Mouse (Mus musculus): ENCODE measurements around the gene Slc22a22. TPM values are rescaled to one million over a fixed set of nuclear protein-coding genes. Genes with fewer than 3 reads are reported as not detected.

Gene Slc22a22
- polyA plus RNA-seq, 1 experiment from 2014 or later: not detected

DNA sequence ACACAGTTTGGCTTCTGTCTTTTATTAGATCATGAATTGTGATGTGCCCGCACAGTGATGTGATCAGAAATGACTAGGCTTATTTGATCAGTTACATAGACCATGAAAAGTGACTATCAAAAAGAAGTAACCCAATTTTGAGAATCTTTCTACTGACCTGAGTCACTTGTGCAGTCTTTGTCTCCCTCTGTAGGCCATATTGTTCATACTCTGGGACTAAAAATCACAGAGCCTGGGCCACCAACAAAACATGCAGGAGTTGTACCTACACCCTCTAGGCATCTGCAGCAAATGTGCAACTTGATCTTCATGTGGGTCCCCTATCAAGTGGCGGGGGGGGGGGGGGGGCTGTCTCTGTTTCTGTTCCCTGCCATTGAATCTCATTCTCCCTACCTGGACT, 68.9 kb downstream of the Slc22a22 start:
- H3K4me1 ChIP-seq (ENCODE audit: control insufficient read depth, low read depth, low read length): no peaks in the 10 kb centered on the region
- H3K4me2 ChIP-seq (ENCODE audit: low read depth, low read length): no peak overlapping the region
- H3K9me3 ChIP-seq (replicated peaks; ENCODE audit: control insufficient read depth, low read length): no peaks in the 10 kb centered on the region
- H3K27ac ChIP-seq (ENCODE audit: low read length): no peak overlapping the region
- WGBS (ENCODE audit: insufficient replicate concordance): 41% methylated on average over 2 of the region's 2 CpGs
- no peak overlapping the region for H3K4me3 ChIP-seq (ENCODE audit: low read depth, low read length)
- H3K9ac ChIP-seq (ENCODE audit: low read depth, low read length): no peak overlapping the region
- no peaks in the 10 kb centered on the region for H3K27me3 ChIP-seq (ENCODE audit: control insufficient read depth, insufficient read depth, low read depth, low read length)
- no peak for ATAC-seq (ENCODE audit: low read depth)
- H3K36me3 ChIP-seq (ENCODE audit: control insufficient read depth, insufficient read depth): no peaks in the 10 kb centered on the region

GRCm38 (mm10) chr15:57398439-57399148, 78.8 kb downstream of the Slc22a22 start:
- WGBS (ENCODE audit: insufficient replicate concordance): 47% methylated on average over 3 of the region's 3 CpGs
- no peak overlapping the region for H3K4me3 ChIP-seq (ENCODE audit: low read depth, low read length)
- no peaks in the 10 kb centered on the region for H3K36me3 ChIP-seq (ENCODE audit: control insufficient read depth, insufficient read depth)
- no peak for ATAC-seq (ENCODE audit: low read depth)
- no peak overlapping the region for H3K9ac ChIP-seq (ENCODE audit: low read depth, low read length)
- no peak overlapping the region for H3K27ac ChIP-seq (ENCODE audit: low read length)
- H3K27me3 ChIP-seq (ENCODE audit: control insufficient read depth, insufficient read depth, low read depth, low read length): no peaks in the 10 kb centered on the region
- no peaks in the 10 kb centered on the region for H3K9me3 ChIP-seq (replicated peaks; ENCODE audit: control insufficient read depth, low read length)
- no peaks in the 10 kb centered on the region for H3K4me1 ChIP-seq (ENCODE audit: control insufficient read depth, low read depth, low read length)
- H3K4me2 ChIP-seq (ENCODE audit: low read depth, low read length): no peak overlapping the region

DNA sequence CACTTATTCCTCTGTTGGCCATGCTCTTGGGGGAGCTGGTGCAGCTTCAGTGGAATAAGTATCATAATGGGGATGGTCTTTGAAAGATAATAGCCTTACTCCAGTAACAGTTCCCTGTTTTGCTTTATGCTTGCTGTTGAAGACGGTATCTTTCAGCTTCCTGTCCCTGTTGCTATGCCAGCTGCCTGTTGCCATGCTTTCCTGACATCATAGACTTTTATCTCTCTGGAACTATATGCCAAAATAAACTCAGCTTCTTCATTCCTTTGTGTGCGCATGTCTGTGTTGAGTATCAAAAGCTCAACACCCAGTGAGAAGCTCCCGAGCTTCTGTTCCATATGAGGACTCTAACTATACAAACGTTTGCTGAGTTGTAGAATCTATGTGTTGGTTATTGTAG, 83.4 kb downstream of the Slc22a22 start:
- 59% methylated on average over 4 of the region's 4 CpGs for WGBS (ENCODE audit: insufficient replicate concordance)
- no peak for ATAC-seq (ENCODE audit: low read depth)
- H3K27ac ChIP-seq (ENCODE audit: low read length): no peak overlapping the region
- no peaks in the 10 kb centered on the region for H3K27me3 ChIP-seq (ENCODE audit: control insufficient read depth, insufficient read depth, low read depth, low read length)
- no peak overlapping the region for H3K4me2 ChIP-seq (ENCODE audit: low read depth, low read length)
- H3K4me3 ChIP-seq (ENCODE audit: low read depth, low read length): no peak overlapping the region
- H3K4me1 ChIP-seq (ENCODE audit: control insufficient read depth, low read depth, low read length): no peaks in the 10 kb centered on the region
- no peaks in the 10 kb centered on the region for H3K36me3 ChIP-seq (ENCODE audit: control insufficient read depth, insufficient read depth)
- no peak overlapping the region for H3K9ac ChIP-seq (ENCODE audit: low read depth, low read length)
- no peaks in the 10 kb centered on the region for H3K9me3 ChIP-seq (replicated peaks; ENCODE audit: control insufficient read depth, low read length)

DNA sequence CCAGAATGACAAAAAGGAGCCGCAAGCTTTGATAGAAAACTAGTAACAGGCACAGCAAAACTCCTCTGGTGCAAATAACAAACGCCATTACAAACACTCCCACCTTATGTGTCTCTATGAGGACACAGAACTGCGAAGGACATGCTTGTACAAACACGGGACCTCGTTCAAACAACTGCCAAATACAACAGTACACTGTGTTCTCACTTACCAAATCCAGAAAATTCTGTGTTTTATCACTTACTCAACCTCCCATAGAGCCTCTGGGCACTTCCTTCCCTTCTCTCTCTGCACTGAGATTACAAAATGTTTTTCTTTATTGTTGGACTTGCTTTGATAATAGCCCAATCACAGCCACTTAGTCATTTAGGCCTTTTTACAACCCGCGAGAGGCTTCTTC, 97.0 kb downstream of the Slc22a22 start:
- H3K4me3 ChIP-seq (ENCODE audit: low read depth, low read length): no peak overlapping the region
- H3K9ac ChIP-seq (ENCODE audit: low read depth, low read length): no peak overlapping the region
- no peaks in the 10 kb centered on the region for H3K9me3 ChIP-seq (replicated peaks; ENCODE audit: control insufficient read depth, low read length)
- no peak overlapping the region for H3K27ac ChIP-seq (ENCODE audit: low read length)
- no peaks in the 10 kb centered on the region for H3K36me3 ChIP-seq (ENCODE audit: control insufficient read depth, insufficient read depth)
- H3K27me3 ChIP-seq (ENCODE audit: control insufficient read depth, insufficient read depth, low read depth, low read length): no peaks in the 10 kb centered on the region
- H3K4me2 ChIP-seq (ENCODE audit: low read depth, low read length): no peak overlapping the region
- WGBS (ENCODE audit: insufficient replicate concordance): 57% methylated on average over 7 of the region's 7 CpGs
- no peak for ATAC-seq (ENCODE audit: low read depth)
- no peaks in the 10 kb centered on the region for H3K4me1 ChIP-seq (ENCODE audit: control insufficient read depth, low read depth, low read length)

DNA sequence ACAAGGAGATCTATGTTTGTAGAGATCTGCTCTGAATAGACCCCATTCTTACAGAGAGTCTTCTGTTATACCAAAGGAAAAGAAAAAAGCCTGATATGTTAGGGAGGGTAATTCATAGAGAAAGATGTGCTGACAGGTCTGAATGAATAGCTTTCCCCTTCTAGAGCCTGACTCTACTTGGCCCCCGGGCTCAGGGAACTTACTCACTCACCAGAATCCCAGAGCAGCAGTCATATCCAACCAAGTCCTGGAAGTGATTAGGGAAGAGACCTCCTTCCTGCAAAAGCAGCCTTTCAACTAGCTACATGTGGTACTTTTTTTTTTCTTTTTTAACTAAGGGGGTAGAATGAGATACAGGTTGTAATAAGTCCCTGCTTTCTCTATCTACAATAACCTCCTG, 111.0 kb downstream of the Slc22a22 start:
- Histone ChIP-seq H3K27ac (ENCODE audit: low read length) (no peak overlapping the region), H3K36me3 (ENCODE audit: control insufficient read depth, insufficient read depth) (no peaks in the 10 kb centered on the region), H3K9me3 (replicated peaks; ENCODE audit: control insufficient read depth, low read length) (no peaks in the 10 kb centered on the region), H3K9ac (ENCODE audit: low read depth, low read length) (no peak overlapping the region), H3K4me2 (ENCODE audit: low read depth, low read length) (no peak overlapping the region), H3K4me3 (ENCODE audit: low read depth, low read length) (no peak overlapping the region), H3K27me3 (ENCODE audit: control insufficient read depth, insufficient read depth, low read depth, low read length) (no peaks in the 10 kb centered on the region), H3K4me1 (ENCODE audit: control insufficient read depth, low read depth, low read length) (no peaks in the 10 kb centered on the region)
- no peak for ATAC-seq (ENCODE audit: low read depth)
- 52% methylated on average over 1 of the region's 1 CpGs for WGBS (ENCODE audit: insufficient replicate concordance)

DNA sequence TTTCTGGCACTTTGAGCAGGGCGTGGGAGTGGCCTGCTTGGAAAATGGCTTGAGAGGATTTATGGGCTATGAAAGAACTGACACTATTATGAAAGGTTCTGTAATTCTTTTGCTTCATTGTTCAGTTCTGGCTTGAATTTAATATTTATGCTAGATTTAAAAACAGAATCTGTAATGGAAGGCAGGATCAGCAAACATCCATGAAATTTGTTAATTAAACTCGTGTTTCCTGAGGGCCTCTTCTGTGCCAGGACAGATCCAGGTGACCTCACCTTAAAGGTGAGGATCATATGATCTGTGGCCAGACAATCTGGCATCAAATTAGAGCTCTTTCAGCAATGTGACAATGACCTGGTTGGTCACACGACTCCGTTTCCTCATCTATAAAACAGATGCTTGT, 122.1 kb downstream of the Slc22a22 start:
- Histone ChIP-seq H3K4me1 (ENCODE audit: control insufficient read depth, low read depth, low read length) (no peaks in the 10 kb centered on the region), H3K36me3 (ENCODE audit: control insufficient read depth, insufficient read depth) (no peaks in the 10 kb centered on the region), H3K4me3 (ENCODE audit: low read depth, low read length) (no peak overlapping the region), H3K9ac (ENCODE audit: low read depth, low read length) (no peak overlapping the region), H3K27ac (ENCODE audit: low read length) (no peak overlapping the region), H3K4me2 (ENCODE audit: low read depth, low read length) (no peak overlapping the region), H3K27me3 (ENCODE audit: control insufficient read depth, insufficient read depth, low read depth, low read length) (no peaks in the 10 kb centered on the region), H3K9me3 (replicated peaks; ENCODE audit: control insufficient read depth, low read length) (no peaks in the 10 kb centered on the region)
- ATAC-seq (ENCODE audit: low read depth): no peak
- WGBS (ENCODE audit: insufficient replicate concordance): 48% methylated on average over 4 of the region's 4 CpGs

DNA sequence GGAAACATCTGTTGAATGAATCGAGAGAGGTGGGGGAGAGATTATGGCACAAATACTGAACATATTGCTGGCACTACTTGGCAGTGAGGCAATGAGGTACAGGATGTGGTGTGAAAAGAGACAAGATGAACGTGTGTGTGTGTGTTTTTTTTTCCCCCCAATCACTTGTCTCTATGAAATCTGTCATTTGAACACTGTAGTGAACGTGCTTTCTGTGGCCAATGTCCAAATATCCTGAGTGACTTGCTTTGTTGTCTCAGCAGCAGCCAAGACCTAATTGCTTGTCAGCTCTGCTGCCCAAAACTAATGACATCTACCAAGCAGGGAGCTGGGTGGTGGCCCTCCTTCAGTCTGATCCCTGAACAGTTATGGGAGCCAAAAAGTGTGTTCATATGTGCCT, 136.9 kb downstream of the Slc22a22 start:
- Histone ChIP-seq H3K4me1 (ENCODE audit: control insufficient read depth, low read depth, low read length) (no peaks in the 10 kb centered on the region), H3K4me2 (ENCODE audit: low read depth, low read length) (no peak overlapping the region), H3K27me3 (ENCODE audit: control insufficient read depth, insufficient read depth, low read depth, low read length) (no peaks in the 10 kb centered on the region), H3K4me3 (ENCODE audit: low read depth, low read length) (no peak overlapping the region), H3K9ac (ENCODE audit: low read depth, low read length) (no peak overlapping the region), H3K9me3 (replicated peaks; ENCODE audit: control insufficient read depth, low read length) (no peaks in the 10 kb centered on the region), H3K27ac (ENCODE audit: low read length) (no peak overlapping the region), H3K36me3 (ENCODE audit: control insufficient read depth, insufficient read depth) (no peaks in the 10 kb centered on the region)
- ATAC-seq (ENCODE audit: low read depth): no peak
- WGBS (ENCODE audit: insufficient replicate concordance): 29% methylated on average over 3 of the region's 3 CpGs

- 57% methylated on average over 2 of the region's 2 CpGs for WGBS (ENCODE audit: insufficient replicate concordance)
- no peaks in the 10 kb centered on the region for H3K36me3 ChIP-seq (ENCODE audit: control insufficient read depth, insufficient read depth)
- no peak overlapping the region for H3K9ac ChIP-seq (ENCODE audit: low read depth, low read length)
- no peak overlapping the region for H3K4me3 ChIP-seq (ENCODE audit: low read depth, low read length)
- no peaks in the 10 kb centered on the region for H3K4me1 ChIP-seq (ENCODE audit: control insufficient read depth, low read depth, low read length)
- H3K27me3 ChIP-seq (ENCODE audit: control insufficient read depth, insufficient read depth, low read depth, low read length): no peaks in the 10 kb centered on the region
- ATAC-seq (ENCODE audit: low read depth): no peak
- no peak overlapping the region for H3K4me2 ChIP-seq (ENCODE audit: low read depth, low read length)
- H3K27ac ChIP-seq (ENCODE audit: low read length): no peak overlapping the region
- no peaks in the 10 kb centered on the region for H3K9me3 ChIP-seq (replicated peaks; ENCODE audit: control insufficient read depth, low read length)
Observed at GRCm38 (mm10) chr15:57331326-57331725, 146.1 kb downstream of the Slc22a22 start.

GRCm38 (mm10) chr15:57318001-57318400, 159.4 kb downstream of the Slc22a22 start:
- Histone ChIP-seq H3K27ac (ENCODE audit: low read length) (no peak overlapping the region), H3K36me3 (ENCODE audit: control insufficient read depth, insufficient read depth) (no peaks in the 10 kb centered on the region), H3K27me3 (ENCODE audit: control insufficient read depth, insufficient read depth, low read depth, low read length) (no peaks in the 10 kb centered on the region), H3K4me3 (ENCODE audit: low read depth, low read length) (no peak overlapping the region), H3K9me3 (replicated peaks; ENCODE audit: control insufficient read depth, low read length) (no peaks in the 10 kb centered on the region), H3K4me1 (ENCODE audit: control insufficient read depth, low read depth, low read length) (no peaks in the 10 kb centered on the region), H3K4me2 (ENCODE audit: low read depth, low read length) (no peak overlapping the region), H3K9ac (ENCODE audit: low read depth, low read length) (no peak overlapping the region)
- WGBS (ENCODE audit: insufficient replicate concordance): 54% methylated on average over 2 of the region's 2 CpGs
- no peak for ATAC-seq (ENCODE audit: low read depth)

Measured in liver, embryonic 16.5 days (tissue).